22 mouse cellular contexts compared by ENCODE assay signal in genomic region chr1:54306404-54306803, GRCm38 (mm10). TPM values are rescaled to one million over a fixed set of nuclear protein-coding genes. Genes with fewer than 3 reads are reported as not detected.
A peak's percentile ranks its signal among the peaks of the same experiment; 100 is the strongest.
DNase-seq lines count a peak whose midpoint lies in the region; ATAC-seq lines count a peak whose summit lies in the region.
"Had no signal": no experiment of that assay in that cellular context is flagged by ENCODE, and none has a peak within 500 bp of the region (broad histone marks: within the 10 kb centered on the region; RNA-seq: fewer than 3 reads in every experiment).

No protein-coding gene starts in this region.

- peak; percentile 40 for DNase-seq in kidney, adult 18-20 months
- DNase-seq in kidney, adult 8-10 months, result peak; percentile 51 to 71
- DNase-seq in kidney, postnatal 25 days, result peak; percentile 46 to 66
- DNase-seq: adrenal gland, adult 2 months; adrenal gland, postnatal 25 days; cerebellum, adult 18-20 months; cerebellum, adult 9-11 months; cerebellum, postnatal 36 days; forebrain, postnatal 0 days; gastrocnemius, postnatal 14 days; heart, postnatal 10 days; heart, postnatal 4 days had no signal

- no peak overlapping the region for H3K9ac ChIP-seq in kidney, embryonic 16.5 days (replicated peaks; ENCODE audit: low read length)
- no peak overlapping the region for H3K9ac ChIP-seq in liver, embryonic 12.5 days
- H3K9ac ChIP-seq in hindbrain, embryonic 13.5 days, result no peak overlapping the region
- H3K9ac ChIP-seq: embryonic facial prominence, embryonic 13.5 days; forebrain, embryonic 12.5 days; forebrain, postnatal 0 days; hindbrain, embryonic 12.5 days had no signal

- no peak overlapping the region for H3K4me2 ChIP-seq in kidney, embryonic 16.5 days (replicated peaks; ENCODE audit: low read depth, low read length)
- no peak overlapping the region for H3K4me2 ChIP-seq in liver, embryonic 12.5 days
- no peak overlapping the region for H3K4me2 ChIP-seq in hindbrain, embryonic 13.5 days
- H3K4me2 ChIP-seq: embryonic facial prominence, embryonic 13.5 days; forebrain, embryonic 12.5 days; hindbrain, embryonic 12.5 days had no signal

- WGBS in kidney, embryonic 16.5 days, result 77% methylated on average over 2 of the region's 2 CpGs
- 55% methylated on average over 2 of the region's 2 CpGs for WGBS in liver, embryonic 12.5 days (ENCODE audit: insufficient replicate concordance)
- 79% methylated on average over 2 of the region's 2 CpGs for WGBS in hindbrain, embryonic 13.5 days

- H3K4me3 ChIP-seq in kidney, embryonic 16.5 days (ENCODE audit: low read length), result no peak overlapping the region
- H3K4me3 ChIP-seq in liver, embryonic 12.5 days, result no peak overlapping the region
- H3K4me3 ChIP-seq in hindbrain, embryonic 13.5 days, result no peak overlapping the region
- H3K4me3 ChIP-seq: embryonic facial prominence, embryonic 13.5 days; forebrain, embryonic 12.5 days; heart, embryonic 10.5 days; hindbrain, embryonic 12.5 days had no signal

- ATAC-seq in kidney, embryonic 16.5 days (ENCODE audit: low FRiP score, low TSS enrichment), result no peak
- ATAC-seq in inflammation-experienced regulatory T-cells, adult 6 months, result no peak
- no peak for ATAC-seq in liver, embryonic 12.5 days
- ATAC-seq in hindbrain, embryonic 13.5 days (ENCODE audit: low FRiP score), result no peak
- ATAC-seq: forebrain, postnatal 0 days; Patski had no signal

- H3K36me3 ChIP-seq in kidney, embryonic 16.5 days (ENCODE audit: insufficient read depth, low read length), result no peaks in the 10 kb centered on the region
- H3K36me3 ChIP-seq in liver, embryonic 12.5 days, result no peaks in the 10 kb centered on the region
- no peaks in the 10 kb centered on the region for H3K36me3 ChIP-seq in hindbrain, embryonic 13.5 days
- H3K36me3 ChIP-seq: embryonic facial prominence, embryonic 13.5 days; forebrain, embryonic 12.5 days; heart, embryonic 10.5 days; hindbrain, embryonic 12.5 days had no signal

- H3K9me3 ChIP-seq in kidney, embryonic 16.5 days (ENCODE audit: low read length), result no peaks in the 10 kb centered on the region
- H3K9me3 ChIP-seq in liver, embryonic 12.5 days (replicated peaks), result no peaks in the 10 kb centered on the region
- H3K9me3 ChIP-seq in hindbrain, embryonic 13.5 days, result no peaks in the 10 kb centered on the region
- H3K9me3 ChIP-seq: embryonic facial prominence, embryonic 13.5 days; forebrain, embryonic 12.5 days; heart, embryonic 10.5 days; hindbrain, embryonic 12.5 days had no signal

- H3K27ac ChIP-seq in kidney, embryonic 16.5 days (ENCODE audit: low read length), result no peak overlapping the region
- H3K27ac ChIP-seq in liver, embryonic 12.5 days, result no peak overlapping the region
- no peak overlapping the region for H3K27ac ChIP-seq in hindbrain, embryonic 13.5 days
- H3K27ac ChIP-seq: embryonic facial prominence, embryonic 13.5 days; forebrain, embryonic 12.5 days; heart, embryonic 10.5 days; hindbrain, embryonic 12.5 days had no signal

- no peaks in the 10 kb centered on the region for H3K4me1 ChIP-seq in kidney, embryonic 16.5 days (ENCODE audit: insufficient read depth, low read length)
- no peaks in the 10 kb centered on the region for H3K4me1 ChIP-seq in liver, embryonic 12.5 days
- H3K4me1 ChIP-seq in hindbrain, embryonic 13.5 days (replicated peaks), result no peaks in the 10 kb centered on the region
- H3K4me1 ChIP-seq: embryonic facial prominence, embryonic 13.5 days; forebrain, embryonic 12.5 days; heart, embryonic 10.5 days; hindbrain, embryonic 12.5 days had no signal

- no peaks in the 10 kb centered on the region for H3K27me3 ChIP-seq in kidney, embryonic 16.5 days (ENCODE audit: insufficient read depth, low read length)
- H3K27me3 ChIP-seq in liver, embryonic 12.5 days (replicated peaks), result no peaks in the 10 kb centered on the region
- H3K27me3 ChIP-seq in hindbrain, embryonic 13.5 days, result no peaks in the 10 kb centered on the region
- H3K27me3 ChIP-seq: CH12.LX; embryonic facial prominence, embryonic 13.5 days; forebrain, embryonic 12.5 days; hindbrain, embryonic 12.5 days had no signal

RNA-seq across cellular contexts. Expression of gene Ccdc150, which starts 55.9 kb away (rescaled TPM):
- polyA plus RNA-seq in kidney, embryonic 16.5 days (2015; fragmentation: Nextera tagmentation; extraction: Ambion mirVana), result 0.16 and 0.76 TPM in 2 replicates
- under 1 TPM in 1 of 3 experiments, not detected in 2; 0.24 TPM for polyA plus RNA-seq in inflammation-experienced regulatory T-cells, adult 6 months (2017; shearing (Covaris generic))
- 0.42 and 0.44 TPM in 2 replicates for polyA plus RNA-seq in liver, embryonic 12.5 days (2016; fragmentation: Nextera tagmentation; extraction: Ambion mirVana)
- 0.22 and 0.31 TPM in 2 replicates for polyA plus RNA-seq in hindbrain, embryonic 13.5 days (2015; fragmentation: Nextera tagmentation; extraction: Ambion mirVana)
- polyA plus RNA-seq: adrenal gland, adult 2 months had no signal
